Mouse (Mus musculus) liver, postnatal 0 days (tissue): ENCODE results near the gene Pmp22.

Source experiments
- CTCF ChIP-seq: sonication (generic); IDR thresholded peaks from 2 replicates; pipeline ENCODE4 v1.5.1; 2016; ENCODE audit warnings: antibody characterized with exemption, low read depth
- EP300 ChIP-seq: IDR thresholded peaks from 2 replicates; pipeline ENCODE4 v1.6.1; 2016; ENCODE audit warnings: antibody characterized with exemption, low read depth, mild to moderate bottlenecking

- no peak for TF ChIP-seq CTCF
- TF ChIP-seq EP300, result no peak
Measured at GRCm38 (mm10) chr11:63094496-63094895, 34.3 kb upstream of the Pmp22 start.
